Mouse (Mus musculus): ENCODE results near the gene Rabgap1l. TPM values are rescaled to one million over a fixed set of nuclear protein-coding genes. Genes with fewer than 3 reads are reported as not detected.

Gene Rabgap1l
- polyA plus RNA-seq, 1 experiment from 2014 or later = 26.4 TPM

GRCm38 (mm10) chr1:160244689-160245088, 548.3 kb downstream of the Rabgap1l start:
- Histone ChIP-seq H3K9ac (no peak overlapping the region), H3K4me2 (no peak overlapping the region), H3K4me1 (replicated peaks) (no peaks in the 10 kb centered on the region), H3K27ac (no peak overlapping the region), H3K36me3 (peaks cover 7% of the 10 kb centered on the region), H3K4me3 (no peak overlapping the region), H3K9me3 (no peaks in the 10 kb centered on the region), H3K27me3 (no peaks in the 10 kb centered on the region)
- ATAC-seq (ENCODE audit: low FRiP score) = no peak
- WGBS = 86% methylated on average over 5 of the region's 5 CpGs

GRCm38 (mm10) chr1:160240091-160240490, 552.9 kb downstream of the Rabgap1l start:
- Histone ChIP-seq H3K4me3 (no peak overlapping the region), H3K27me3 (no peaks in the 10 kb centered on the region), H3K27ac (no peak overlapping the region), H3K36me3 (peaks cover 10% of the 10 kb centered on the region), H3K9ac (no peak overlapping the region), H3K4me1 (replicated peaks) (no peaks in the 10 kb centered on the region), H3K4me2 (no peak overlapping the region), H3K9me3 (no peaks in the 10 kb centered on the region)
- no peak for ATAC-seq (ENCODE audit: low FRiP score)
- WGBS = 96% methylated on average over 2 of the region's 2 CpGs

GRCm38 (mm10) chr1:160238852-160239443, 554.1 kb downstream of the Rabgap1l start:
- Histone ChIP-seq H3K4me1 (replicated peaks) (no peaks in the 10 kb centered on the region), H3K9ac (no peak overlapping the region), H3K36me3 (peaks cover 10% of the 10 kb centered on the region), H3K4me2 (no peak overlapping the region), H3K27me3 (no peaks in the 10 kb centered on the region), H3K27ac (no peak overlapping the region), H3K9me3 (no peaks in the 10 kb centered on the region), H3K4me3 (no peak overlapping the region)
- no peak for ATAC-seq (ENCODE audit: low FRiP score)
- WGBS = 93% methylated on average over 1 of the region's 1 CpGs

- Histone ChIP-seq H3K4me2 (no peak overlapping the region), H3K4me1 (replicated peaks) (no peaks in the 10 kb centered on the region), H3K9me3 (no peaks in the 10 kb centered on the region), H3K9ac (no peak overlapping the region), H3K27me3 (no peaks in the 10 kb centered on the region), H3K27ac (no peak overlapping the region), H3K4me3 (no peak overlapping the region), H3K36me3 (peaks cover 10% of the 10 kb centered on the region)
- 97% methylated on average over 2 of the region's 2 CpGs for WGBS
- no peak for ATAC-seq (ENCODE audit: low FRiP score)
These were observed 555.0 kb downstream of the Rabgap1l start for GRCm38 (mm10) chr1:160237981-160238380.

GRCm38 (mm10) chr1:160233921-160234320, 559.1 kb downstream of the Rabgap1l start:
- Histone ChIP-seq H3K27me3 (no peaks in the 10 kb centered on the region), H3K9ac (no peak overlapping the region), H3K4me1 (replicated peaks) (no peaks in the 10 kb centered on the region), H3K36me3 (peaks cover 3% of the 10 kb centered on the region), H3K4me2 (no peak overlapping the region), H3K9me3 (no peaks in the 10 kb centered on the region), H3K4me3 (no peak overlapping the region), H3K27ac (no peak overlapping the region)
- no peak for ATAC-seq (ENCODE audit: low FRiP score)

GRCm38 (mm10) chr1:160232113-160232512, 560.9 kb downstream of the Rabgap1l start:
- Histone ChIP-seq H3K4me1 (replicated peaks) (no peaks in the 10 kb centered on the region), H3K27me3 (no peaks in the 10 kb centered on the region), H3K4me3 (no peak overlapping the region)

GRCm38 (mm10) chr1:160231013-160231412, 562.0 kb downstream of the Rabgap1l start:
- no peak for ATAC-seq (ENCODE audit: low FRiP score)
- H3K4me1 ChIP-seq (replicated peaks) = no peaks in the 10 kb centered on the region
- H3K36me3 ChIP-seq = no peaks in the 10 kb centered on the region
- H3K9me3 ChIP-seq = no peaks in the 10 kb centered on the region
- no peak overlapping the region for H3K4me3 ChIP-seq
- 58% methylated on average over 4 of the region's 4 CpGs for WGBS
- no peak overlapping the region for H3K27ac ChIP-seq
- no peak overlapping the region for H3K9ac ChIP-seq
- H3K27me3 ChIP-seq = no peaks in the 10 kb centered on the region
- H3K4me2 ChIP-seq = no peak overlapping the region

More at GRCm38 (mm10) chr1:160232113-160232512, 560.9 kb downstream of the Rabgap1l start:
- no peak overlapping the region for H3K4me2 ChIP-seq
- no peaks in the 10 kb centered on the region; the same call in 1 of the 2 replicates for H3K36me3 ChIP-seq
- H3K27ac ChIP-seq = no peak overlapping the region
- 73% methylated on average over 3 of the region's 3 CpGs for WGBS
- ATAC-seq (ENCODE audit: low FRiP score) = no peak
- no peak overlapping the region for H3K9ac ChIP-seq
- H3K9me3 ChIP-seq = no peaks in the 10 kb centered on the region

- Histone ChIP-seq H3K36me3 (peaks cover 13% of the 10 kb centered on the region), H3K4me1 (replicated peaks) (no peaks in the 10 kb centered on the region), H3K4me3 (no peak overlapping the region), H3K9ac (no peak overlapping the region), H3K4me2 (no peak overlapping the region), H3K9me3 (no peaks in the 10 kb centered on the region), H3K27ac (no peak overlapping the region), H3K27me3 (no peaks in the 10 kb centered on the region)
- no peak for ATAC-seq (ENCODE audit: low FRiP score)
These were observed 565.2 kb downstream of the Rabgap1l start for GRCm38 (mm10) chr1:160227850-160228249.

GRCm38 (mm10) chr1:160227196-160227595, 565.8 kb downstream of the Rabgap1l start:
- Histone ChIP-seq H3K4me2 (no peak overlapping the region), H3K9me3 (no peaks in the 10 kb centered on the region), H3K27me3 (no peaks in the 10 kb centered on the region), H3K36me3 (peaks cover 13% of the 10 kb centered on the region), H3K27ac (no peak overlapping the region), H3K4me3 (no peak overlapping the region), H3K9ac (no peak overlapping the region), H3K4me1 (replicated peaks) (no peaks in the 10 kb centered on the region)
- no peak for ATAC-seq (ENCODE audit: low FRiP score)
- WGBS = 91% methylated on average over 4 of the region's 4 CpGs

- Histone ChIP-seq H3K9ac (no peak overlapping the region), H3K9me3 (no peaks in the 10 kb centered on the region), H3K27me3 (no peaks in the 10 kb centered on the region), H3K4me2 (no peak overlapping the region), H3K4me1 (replicated peaks) (no peaks in the 10 kb centered on the region), H3K36me3 (peaks cover 13% of the 10 kb centered on the region), H3K4me3 (no peak overlapping the region), H3K27ac (no peak overlapping the region)
- no peak for ATAC-seq (ENCODE audit: low FRiP score)
- WGBS = 83% methylated on average over 2 of the region's 2 CpGs
These were observed 568.9 kb downstream of the Rabgap1l start for GRCm38 (mm10) chr1:160224093-160224492.

GRCm38 (mm10) chr1:160217898-160218297, 575.1 kb downstream of the Rabgap1l start:
- no peak overlapping the region for H3K4me3 ChIP-seq
- WGBS = 87% methylated on average over 3 of the region's 3 CpGs
- H3K9ac ChIP-seq = no peak overlapping the region
- peaks cover 9% of the 10 kb centered on the region for H3K4me1 ChIP-seq (replicated peaks)
- H3K4me2 ChIP-seq = no peak overlapping the region
- ATAC-seq (ENCODE audit: low FRiP score) = no peak
- no peaks in the 10 kb centered on the region for H3K9me3 ChIP-seq
- no peaks in the 10 kb centered on the region for H3K27me3 ChIP-seq
- no peak overlapping the region for H3K27ac ChIP-seq
- H3K36me3 ChIP-seq = no peaks in the 10 kb centered on the region

GRCm38 (mm10) chr1:160214171-160214570, 578.8 kb downstream of the Rabgap1l start:
- peak overlapping the region; percentile 99; the same call in 1 of the 2 replicates for H3K27ac ChIP-seq
- peak overlapping the region; percentile 63; the same call in 1 of the 2 replicates for H3K4me3 ChIP-seq
- ATAC-seq (ENCODE audit: low FRiP score) = no peak
- WGBS = 49% methylated on average over 7 of the region's 7 CpGs
- no peaks in the 10 kb centered on the region for H3K9me3 ChIP-seq
- no peak overlapping the region for H3K9ac ChIP-seq
- H3K27me3 ChIP-seq = no peaks in the 10 kb centered on the region
- H3K36me3 ChIP-seq = no peaks in the 10 kb centered on the region
- peak overlapping the region; percentile 65; the same call in 1 of the 2 replicates for H3K4me2 ChIP-seq
- H3K4me1 ChIP-seq (replicated peaks) = peaks cover 29% of the 10 kb centered on the region

All from hindbrain, embryonic 13.5 days (tissue).